Mouse (Mus musculus) embryonic facial prominence, embryonic 13.5 days (tissue): Measurements from ENCODE around the gene Rassf2. TPM values are rescaled to one million over a fixed set of nuclear protein-coding genes. Genes with fewer than 3 reads are reported as not detected.

ENCODE experiments used
- ATAC-seq: fragments of 200-750 bp; cut with Nextera tagmentation; 2 replicates; pipeline ENCODE4 v1.8.0; 2017; ENCODE audit warnings: low read depth; ENCODE audit not compliant: insufficient number of reproducible peaks, insufficient read depth, low FRiP score, low TSS enrichment
- H3K27ac ChIP-seq: fragments of 300-500 bp; sonication (generic); 2 replicates; pipeline ENCODE4 v1.5.1; 2015; ENCODE audit warnings: moderate library complexity, mild to moderate bottlenecking, inconsistent platforms
- H3K27me3 ChIP-seq: fragments of 300-500 bp; sonication (generic); 2 replicates; pipeline ENCODE4 v1.6.1; 2015; ENCODE audit warnings: mild to moderate bottlenecking, inconsistent platforms
- H3K36me3 ChIP-seq: fragments of 300-500 bp; sonication (generic); 2 replicates; pipeline ENCODE4 v1.6.1; 2015; ENCODE audit warnings: mild to moderate bottlenecking, inconsistent platforms
- H3K4me1 ChIP-seq: fragments of 300-500 bp; sonication (generic); 2 replicates; pipeline ENCODE4 v1.6.1; 2015; ENCODE audit warnings: inconsistent platforms
- H3K4me2 ChIP-seq: fragments of 300-500 bp; sonication (generic); 2 replicates; pipeline ENCODE4 v1.6.1; 2015; ENCODE audit warnings: moderate library complexity, mild to moderate bottlenecking, inconsistent platforms
- H3K4me3 ChIP-seq: fragments of 300-500 bp; sonication (generic); 2 replicates; pipeline ENCODE4 v1.5.1; 2015; ENCODE audit warnings: mild to moderate bottlenecking, inconsistent platforms
- H3K9ac ChIP-seq: fragments of 300-500 bp; sonication (generic); 2 replicates; pipeline ENCODE4 v1.6.1; 2015; ENCODE audit warnings: mild to moderate bottlenecking, inconsistent platforms
- H3K9me3 ChIP-seq: fragments of 300-500 bp; sonication (generic); 2 replicates; pipeline ENCODE4 v1.6.1; 2016; ENCODE audit warnings: inconsistent platforms
- WGBS: fragments of 180-500 bp; shearing (Covaris S2); methylation state at CpG from one replicate; pipeline ENCODE4 v1.1.7; 2015; ENCODE audit warnings: mixed read lengths; 5-methylcytosine and 5-hydroxymethylcytosine counted together
- polyA plus RNA-seq: library from polyadenylated mRNA; unstranded; fragments of >200 nt; fragmentation: Nextera tagmentation; extraction: Ambion mirVana; gene quantifications from 2 replicates; pipeline ENCODE4 v1.2.1, GENCODE M21; 2015

Rassf2 gene
- polyA plus RNA-seq, 1 experiment from 2014 or later = 5.0 TPM

GRCm38 (mm10) chr2:132049921-132050320 lies 19.9 kb upstream of the Rassf2 start:
- Histone ChIP-seq H3K27me3 (no peaks in the 10 kb centered on the region), H3K36me3 (peaks cover 7% of the 10 kb centered on the region; the same call in 1 of the 2 replicates), H3K4me2 (no peak overlapping the region), H3K4me3 (no peak overlapping the region), H3K27ac (no peak overlapping the region), H3K9ac (no peak overlapping the region), H3K4me1 (no peaks in the 10 kb centered on the region), H3K9me3 (no peaks in the 10 kb centered on the region)
- WGBS = 6% methylated on average over 3 of the region's 3 CpGs
- no peak for ATAC-seq

- 43% methylated on average over 3 of the region's 3 CpGs for WGBS
- H3K4me1 ChIP-seq = no peaks in the 10 kb centered on the region
- H3K4me3 ChIP-seq = no peak overlapping the region
- H3K27ac ChIP-seq = no peak overlapping the region
- no peaks in the 10 kb centered on the region for H3K9me3 ChIP-seq
- no peaks in the 10 kb centered on the region for H3K27me3 ChIP-seq
- peaks cover 2% of the 10 kb centered on the region; the same call in 1 of the 2 replicates for H3K36me3 ChIP-seq
- ATAC-seq = 0 out of 2 replicates have a peak, but pooled peaks have one; percentile 26
- no peak overlapping the region for H3K9ac ChIP-seq
- no peak overlapping the region for H3K4me2 ChIP-seq
These were observed 19.4 kb upstream of the Rassf2 start for GRCm38 (mm10) chr2:132049491-132049890.

GRCm38 (mm10) chr2:132048143-132048772 lies 18.2 kb upstream of the Rassf2 start:
- Histone ChIP-seq H3K4me1 (peaks cover 5% of the 10 kb centered on the region), H3K4me2 (no peak overlapping the region), H3K36me3 (no peaks in the 10 kb centered on the region), H3K27ac (no peak overlapping the region), H3K4me3 (no peak overlapping the region), H3K9ac (no peak overlapping the region), H3K27me3 (no peaks in the 10 kb centered on the region), H3K9me3 (no peaks in the 10 kb centered on the region)
- ATAC-seq = no peak
- WGBS = 86% methylated on average over 11 of the region's 11 CpGs

- WGBS = 67% methylated on average over 4 of the region's 4 CpGs
These were observed 17.3 kb upstream of the Rassf2 start for GRCm38 (mm10) chr2:132047364-132047763.

GRCm38 (mm10) chr2:132046659-132047058 lies 16.6 kb upstream of the Rassf2 start:
- whole genome bisulfite sequencing = 92% methylated on average over 4 of the region's 4 CpGs
- Histone ChIP-seq H3K27me3 (no peaks in the 10 kb centered on the region), H3K9me3 (no peaks in the 10 kb centered on the region), H3K36me3 (no peaks in the 10 kb centered on the region), H3K27ac (no peak overlapping the region), H3K4me2 (no peak overlapping the region), H3K4me3 (no peak overlapping the region), H3K4me1 (peaks cover 19% of the 10 kb centered on the region), H3K9ac (no peak overlapping the region)
- ATAC-seq = no peak

More at GRCm38 (mm10) chr2:132047364-132047763, 17.3 kb upstream of the Rassf2 start:
- Histone ChIP-seq H3K4me3 (no peak overlapping the region), H3K36me3 (no peaks in the 10 kb centered on the region), H3K27me3 (no peaks in the 10 kb centered on the region), H3K9ac (no peak overlapping the region), H3K27ac (no peak overlapping the region), H3K4me2 (no peak overlapping the region), H3K4me1 (peaks cover 14% of the 10 kb centered on the region), H3K9me3 (no peaks in the 10 kb centered on the region)
- no peak for ATAC-seq

- no peak for ATAC-seq
- H3K27ac ChIP-seq = no peak overlapping the region
- H3K4me3 ChIP-seq = no peak overlapping the region
- H3K4me1 ChIP-seq = peaks cover 19% of the 10 kb centered on the region
- no peaks in the 10 kb centered on the region for H3K9me3 ChIP-seq
- H3K9ac ChIP-seq = no peak overlapping the region
- H3K4me2 ChIP-seq = no peak overlapping the region
- no peaks in the 10 kb centered on the region for H3K36me3 ChIP-seq
- no peaks in the 10 kb centered on the region for H3K27me3 ChIP-seq
- WGBS = 74% methylated on average over 15 of the region's 15 CpGs
These were observed 14.5 kb upstream of the Rassf2 start for GRCm38 (mm10) chr2:132044320-132045274.

- H3K9me3 ChIP-seq = no peaks in the 10 kb centered on the region
- no peak overlapping the region for H3K9ac ChIP-seq
- no peaks in the 10 kb centered on the region for H3K36me3 ChIP-seq
- H3K27ac ChIP-seq = peak overlapping the region; percentile 84
- H3K27me3 ChIP-seq = no peaks in the 10 kb centered on the region
- peak overlapping the region; percentile 47 for H3K4me2 ChIP-seq
- H3K4me3 ChIP-seq = no peak overlapping the region
- ATAC-seq = peak; percentile 75; the same call in 1 of the 2 replicates
- H3K4me1 ChIP-seq = peaks cover 19% of the 10 kb centered on the region
- 24% methylated on average over 13 of the region's 13 CpGs for WGBS
These were observed 13.1 kb upstream of the Rassf2 start for GRCm38 (mm10) chr2:132043101-132043621.

- Histone ChIP-seq H3K27me3 (no peaks in the 10 kb centered on the region), H3K4me3 (no peak overlapping the region), H3K4me1 (peaks cover 19% of the 10 kb centered on the region), H3K36me3 (no peaks in the 10 kb centered on the region), H3K27ac (no peak overlapping the region), H3K4me2 (no peak overlapping the region), H3K9me3 (no peaks in the 10 kb centered on the region), H3K9ac (no peak overlapping the region)
- WGBS = 40% methylated on average over 7 of the region's 7 CpGs
- ATAC-seq = no peak
These were observed 9.8 kb upstream of the Rassf2 start for GRCm38 (mm10) chr2:132039894-132040293.

GRCm38 (mm10) chr2:132036326-132036725 lies 6.3 kb upstream of the Rassf2 start:
- 77% methylated on average over 5 of the region's 5 CpGs for WGBS
- Histone ChIP-seq H3K9ac (no peak overlapping the region), H3K36me3 (no peaks in the 10 kb centered on the region)

GRCm38 (mm10) chr2:132035470-132035835 lies 5.4 kb upstream of the Rassf2 start:
- H3K27me3 ChIP-seq = peaks cover 11% of the 10 kb centered on the region
- no peak overlapping the region for H3K9ac ChIP-seq
- no peak overlapping the region for H3K27ac ChIP-seq
- no peaks in the 10 kb centered on the region for H3K36me3 ChIP-seq
- no peak overlapping the region for H3K4me3 ChIP-seq
- H3K9me3 ChIP-seq = no peaks in the 10 kb centered on the region
- 63% methylated on average over 11 of the region's 11 CpGs for WGBS
- H3K4me1 ChIP-seq = peaks cover 9% of the 10 kb centered on the region
- ATAC-seq = no peak
- no peak overlapping the region for H3K4me2 ChIP-seq

More at GRCm38 (mm10) chr2:132036326-132036725, 6.3 kb upstream of the Rassf2 start:
- Histone ChIP-seq H3K4me3 (no peak overlapping the region), H3K9me3 (no peaks in the 10 kb centered on the region), H3K4me1 (peaks cover under 1% of the 10 kb centered on the region), H3K27ac (no peak overlapping the region), H3K4me2 (no peak overlapping the region), H3K27me3 (peaks cover 2% of the 10 kb centered on the region)
- ATAC-seq = no peak

- H3K9ac ChIP-seq = no peak overlapping the region
- H3K4me1 ChIP-seq = peaks cover 12% of the 10 kb centered on the region
- no peaks in the 10 kb centered on the region for H3K36me3 ChIP-seq
- peaks cover 16% of the 10 kb centered on the region for H3K27me3 ChIP-seq
- no peak overlapping the region for H3K27ac ChIP-seq
- H3K4me3 ChIP-seq = no peak overlapping the region
- no peak for ATAC-seq
- no peak overlapping the region for H3K4me2 ChIP-seq
- no peaks in the 10 kb centered on the region for H3K9me3 ChIP-seq
- 61% methylated on average over 4 of the region's 4 CpGs for WGBS
These were observed 4.8 kb upstream of the Rassf2 start for GRCm38 (mm10) chr2:132034590-132035469.
